In genomic region chr15:77588981-77589380, GRCm38 (mm10) we compare ENCODE assay signal across 25 mouse cellular contexts. TPM values are rescaled to one million over a fixed set of nuclear protein-coding genes. Genes with fewer than 3 reads are reported as not detected.
DNase-seq lines count a peak whose midpoint lies in the region; TF ChIP-seq lines count a peak whose summit lies in the region.
"Had no signal": no experiment of that assay in that cellular context is flagged by ENCODE, and none has a peak within 500 bp of the region (broad histone marks: within the 10 kb centered on the region; RNA-seq: fewer than 3 reads in every experiment).

No protein-coding gene starts in this region.

- DNase-seq in gastrocnemius, adult 2 months, result no peak
- no peak for DNase-seq in gastrocnemius, postnatal 4 days (ENCODE audit: low spot score in 2 of 2)
- no peak for DNase-seq in heart, adult 2 months
- no peak for DNase-seq in heart, embryonic 10.5 days (ENCODE audit: low spot score)
- no peak for DNase-seq in lung, postnatal 4 days
- DNase-seq: adrenal gland, adult 2 months; adrenal gland, postnatal 10 days; adrenal gland, postnatal 36 days; cerebellum, adult 11-12 months; cerebellum, adult 2 months; cerebellum, adult 9-10 months; cerebellum, postnatal 10 days; cerebellum, postnatal 25 days; forebrain, postnatal 0 days had no signal

- H3K9ac ChIP-seq in heart, adult 2 months (ENCODE audit: low read depth, low read length), result no peak overlapping the region
- H3K9ac ChIP-seq: embryonic facial prominence, embryonic 12.5 days; forebrain, embryonic 13.5 days; forebrain, embryonic 15.5 days; forebrain, postnatal 0 days had no signal

- no peak for TF ChIP-seq POLR2A in heart, adult 2 months (IDR thresholded peaks at IDR 0.05; ENCODE audit: insufficient read depth, low read depth, low read length)

- intact Hi-C loops in gastrocnemius, adult 2 months (cut with DNase I), result no loop called here
- intact Hi-C loops in heart, adult 2 months (cut with DNase I), result no loop called here

- no peaks in the 10 kb centered on the region for H3K79me2 ChIP-seq in heart, adult 2 months (replicated peaks; ENCODE audit: control insufficient read depth, insufficient read depth, low read length)

- peaks cover 18% of the 10 kb centered on the region for H3K4me1 ChIP-seq in heart, adult 2 months (ENCODE audit: control insufficient read depth, insufficient read depth, low read length)
- H3K4me1 ChIP-seq in heart, embryonic 10.5 days, result peaks cover 8% of the 10 kb centered on the region; the same call in 1 of the 2 replicates
- H3K4me1 ChIP-seq: embryonic facial prominence, embryonic 10.5 days; embryonic facial prominence, embryonic 12.5 days; forebrain, embryonic 13.5 days; forebrain, embryonic 15.5 days had no signal

- TF ChIP-seq CTCF in gastrocnemius, adult 2 months (IDR thresholded peaks at IDR 0.05), result no peak
- TF ChIP-seq CTCF in heart, adult 2 months (IDR thresholded peaks at IDR 0.05), result no peak

- TF ChIP-seq EP300 in heart, adult 2 months (IDR thresholded peaks at IDR 0.05; ENCODE audit: insufficient read depth, low read depth, low read length), result 0 out of 2 replicates have a peak, but pooled peaks have one; percentile 35

- no peaks in the 10 kb centered on the region for H3K27me3 ChIP-seq in heart, adult 2 months (ENCODE audit: control insufficient read depth, insufficient read depth, low read length)
- no peaks in the 10 kb centered on the region for H3K27me3 ChIP-seq in heart, embryonic 10.5 days (ENCODE audit: insufficient read depth, poor library complexity, severe bottlenecking)
- H3K27me3 ChIP-seq: embryonic facial prominence, embryonic 12.5 days; forebrain, embryonic 13.5 days; forebrain, embryonic 15.5 days had no signal

- H3K9me3 ChIP-seq in heart, embryonic 10.5 days, result no peaks in the 10 kb centered on the region
- H3K9me3 ChIP-seq: embryonic facial prominence, embryonic 10.5 days; forebrain, embryonic 15.5 days had no signal

- peak overlapping the region; percentile 1; the same call in 1 of the 2 replicates for H3K27ac ChIP-seq in gastrocnemius, adult 2 months
- no peak overlapping the region for H3K27ac ChIP-seq in heart, adult 2 months
- no peak overlapping the region for H3K27ac ChIP-seq in heart, embryonic 10.5 days
- H3K27ac ChIP-seq: embryonic facial prominence, embryonic 10.5 days; embryonic facial prominence, embryonic 12.5 days; forebrain, embryonic 13.5 days; forebrain, embryonic 15.5 days had no signal

- no peak overlapping the region for H3K4me3 ChIP-seq in gastrocnemius, adult 2 months
- H3K4me3 ChIP-seq in heart, adult 2 months, result no peak overlapping the region
- H3K4me3 ChIP-seq in heart, embryonic 10.5 days, result no peak overlapping the region
- H3K4me3 ChIP-seq: embryonic facial prominence, embryonic 10.5 days; embryonic facial prominence, embryonic 12.5 days; forebrain, embryonic 13.5 days; forebrain, embryonic 15.5 days had no signal

- peaks cover 6% of the 10 kb centered on the region for H3K36me3 ChIP-seq in heart, adult 2 months (ENCODE audit: control insufficient read depth, insufficient read depth, low read length)
- no peaks in the 10 kb centered on the region for H3K36me3 ChIP-seq in heart, embryonic 10.5 days
- H3K36me3 ChIP-seq: embryonic facial prominence, embryonic 10.5 days; embryonic facial prominence, embryonic 12.5 days; forebrain, embryonic 15.5 days had no signal

RNA-seq across cellular contexts. Expression of gene Apol10b, which starts 6.9 kb away (rescaled TPM):
- total RNA-seq in gastrocnemius, adult 2 months (2021), result under 1 TPM; 0.36 TPM
- total RNA-seq in gastrocnemius, postnatal 4 days (2021), result under 1 TPM; 0.18 to 0.20 TPM
- 1 to 10 TPM; 1.3 to 3.0 TPM for total RNA-seq in heart, adult 2 months (2021)
- 1.9 and 2.8 TPM in 2 replicates for polyA plus RNA-seq in heart, adult 2 months (2012; rRNA removed)
- not detected in 2 replicates for polyA plus RNA-seq in heart, embryonic 10.5 days (2016; fragmentation: Nextera tagmentation; extraction: Ambion mirVana)
- total RNA-seq: ES-E14 had no signal
- polyA plus RNA-seq: adrenal gland, adult 2 months; forebrain, embryonic 11.5 days; forebrain, embryonic 15.5 days; forebrain, postnatal 0 days had no signal

RNA-seq across cellular contexts. Expression of gene Gm36245, which starts 10.1 kb away (rescaled TPM):
- total RNA-seq in gastrocnemius, adult 2 months (2021), result not detected
- not detected for total RNA-seq in gastrocnemius, postnatal 4 days (2021)
- not detected for total RNA-seq in heart, adult 2 months (2021)
- 0.45 TPM in 1 of 2 replicates, not detected in the other for polyA plus RNA-seq in heart, adult 2 months (2012; rRNA removed)
- polyA plus RNA-seq in heart, embryonic 10.5 days (2016; fragmentation: Nextera tagmentation; extraction: Ambion mirVana), result not detected in 2 replicates
- total RNA-seq: adrenal gland, adult 2 months; adrenal gland, postnatal 10 days; adrenal gland, postnatal 36 days; ES-E14; forebrain, postnatal 0 days; MEL had no signal
- polyA plus RNA-seq: adrenal gland, adult 2 months; brain, embryonic 14.5 days; C2C12; cerebellum, adult 2 months; cortical plate, adult 2 months; embryonic facial prominence, embryonic 10.5 days; embryonic facial prominence, embryonic 12.5 days; embryonic facial prominence, embryonic 14.5 days; forebrain, embryonic 11.5 days; forebrain, embryonic 13.5 days; forebrain, embryonic 15.5 days; forebrain, postnatal 0 days had no signal

RNA-seq across cellular contexts. Expression of gene 1700025B11Rik, which starts 27.3 kb away (rescaled TPM):
- total RNA-seq in gastrocnemius, adult 2 months (2021), result not detected
- total RNA-seq in gastrocnemius, postnatal 4 days (2021), result not detected
- not detected for total RNA-seq in heart, adult 2 months (2021)
- not detected in 2 replicates for polyA plus RNA-seq in heart, adult 2 months (2012; rRNA removed)
- polyA plus RNA-seq in heart, embryonic 10.5 days (2016; fragmentation: Nextera tagmentation; extraction: Ambion mirVana), result not detected in 2 replicates
- total RNA-seq: adrenal gland, adult 2 months; adrenal gland, postnatal 10 days; adrenal gland, postnatal 36 days; ES-E14; forebrain, postnatal 0 days; MEL had no signal
- polyA plus RNA-seq: adrenal gland, adult 2 months; brain, embryonic 14.5 days; C2C12; cerebellum, adult 2 months; cortical plate, adult 2 months; embryonic facial prominence, embryonic 10.5 days; embryonic facial prominence, embryonic 12.5 days; embryonic facial prominence, embryonic 14.5 days; forebrain, embryonic 11.5 days; forebrain, embryonic 13.5 days; forebrain, embryonic 15.5 days; forebrain, postnatal 0 days had no signal

RNA-seq across cellular contexts. Expression of gene Apol11b, which starts 54.1 kb away (rescaled TPM):
- total RNA-seq in gastrocnemius, adult 2 months (2021), result under 1 TPM in 1 of 2 experiments, not detected in 1; 0.11 TPM
- not detected for total RNA-seq in gastrocnemius, postnatal 4 days (2021)
- total RNA-seq in heart, adult 2 months (2021), result 1 to 10 TPM; 1.3 to 8.1 TPM
- polyA plus RNA-seq in heart, adult 2 months (2012; rRNA removed), result 0.26 and 6.2 TPM in 2 replicates
- not detected in 2 replicates for polyA plus RNA-seq in heart, embryonic 10.5 days (2016; fragmentation: Nextera tagmentation; extraction: Ambion mirVana)
- total RNA-seq: ES-E14; forebrain, postnatal 0 days had no signal
- polyA plus RNA-seq: adrenal gland, adult 2 months; brain, embryonic 14.5 days; embryonic facial prominence, embryonic 10.5 days; embryonic facial prominence, embryonic 12.5 days; embryonic facial prominence, embryonic 14.5 days; forebrain, embryonic 11.5 days; forebrain, embryonic 13.5 days; forebrain, postnatal 0 days had no signal

RNA-seq across cellular contexts. Expression of gene Apol7c, which starts 55.9 kb away (rescaled TPM):
- total RNA-seq in gastrocnemius, adult 2 months (2021), result not detected
- not detected for total RNA-seq in gastrocnemius, postnatal 4 days (2021)
- not detected for total RNA-seq in heart, adult 2 months (2021)
- 0.12 TPM in 1 of 2 replicates, not detected in the other for polyA plus RNA-seq in heart, adult 2 months (2012; rRNA removed)
- not detected in 2 replicates for polyA plus RNA-seq in heart, embryonic 10.5 days (2016; fragmentation: Nextera tagmentation; extraction: Ambion mirVana)
- total RNA-seq: adrenal gland, postnatal 36 days; ES-E14; forebrain, postnatal 0 days; MEL had no signal
- polyA plus RNA-seq: adrenal gland, adult 2 months; brain, embryonic 14.5 days; C2C12; cerebellum, adult 2 months; cortical plate, adult 2 months; embryonic facial prominence, embryonic 10.5 days; embryonic facial prominence, embryonic 12.5 days; embryonic facial prominence, embryonic 14.5 days; forebrain, embryonic 11.5 days; forebrain, embryonic 13.5 days; forebrain, embryonic 15.5 days; forebrain, postnatal 0 days had no signal
